Mouse (Mus musculus) limb, embryonic 10.5 days (tissue): ENCODE data around the gene Disp2. TPM values are rescaled to one million over a fixed set of nuclear protein-coding genes. Genes with fewer than 3 reads are reported as not detected.

Experiments used
- DNase-seq: peaks from one replicate; pipeline ENCODE4 v3.0.0-alpha.2; 2017; ENCODE audit warnings: low spot score
- H3K27ac ChIP-seq: fragments of 300-500 bp; sonication (generic); 2 replicates; pipeline ENCODE4 v1.5.1; 2016; ENCODE audit warnings: mild to moderate bottlenecking
- H3K27me3 ChIP-seq: fragments of 300-500 bp; sonication (generic); 2 replicates; pipeline ENCODE4 v1.6.1; 2016; ENCODE audit warnings: low read depth, mild to moderate bottlenecking; ENCODE audit not compliant: poor library complexity, severe bottlenecking
- H3K36me3 ChIP-seq: fragments of 300-500 bp; sonication (generic); 2 replicates; pipeline ENCODE4 v1.6.1; 2016; ENCODE audit warnings: mild to moderate bottlenecking, moderate library complexity
- H3K4me1 ChIP-seq: fragments of 300-500 bp; sonication (generic); 2 replicates; pipeline ENCODE4 v1.6.1; 2016
- H3K4me3 ChIP-seq: fragments of 300-500 bp; sonication (generic); 2 replicates; pipeline ENCODE4 v1.5.1; 2016; ENCODE audit warnings: mild to moderate bottlenecking, moderate library complexity
- H3K9me3 ChIP-seq: fragments of 300-500 bp; sonication (generic); replicated peaks from 2 replicates; pipeline ENCODE4 v1.6.1; 2016; ENCODE audit warnings: mild to moderate bottlenecking
- WGBS: fragments of 180-500 bp; shearing (Covaris S2); methylation state at CpG from one replicate; pipeline ENCODE4 v1.1.7; 2016; 5-methylcytosine and 5-hydroxymethylcytosine counted together
- polyA plus RNA-seq: library from polyadenylated mRNA; unstranded; fragments of >200 nt; fragmentation: Nextera tagmentation; extraction: Ambion mirVana; gene quantifications from 2 replicates; pipeline ENCODE4 v1.2.1, GENCODE M21; 2016

Disp2 gene
- polyA plus RNA-seq, 1 experiment from 2014 or later: 0.04 TPM

GRCm38 (mm10) chr2:118747301-118747960 lies 32.1 kb upstream of the Disp2 start:
- H3K4me1 ChIP-seq: peaks cover 59% of the 10 kb centered on the region
- no peak overlapping the region for H3K27ac ChIP-seq
- WGBS: 46% methylated on average over 10 of the region's 10 CpGs
- H3K27me3 ChIP-seq: peaks cover 57% of the 10 kb centered on the region
- 0 out of 2 replicates have a peak, but pooled peaks cover 4% of the 10 kb centered on the region for H3K36me3 ChIP-seq
- DNase-seq: no peak
- peak overlapping the region; percentile 90 for H3K4me3 ChIP-seq
- H3K9me3 ChIP-seq: no peaks in the 10 kb centered on the region

- H3K9me3 ChIP-seq: no peaks in the 10 kb centered on the region
- DNase-seq: no peak
- H3K4me1 ChIP-seq: peaks cover 61% of the 10 kb centered on the region
- 51% methylated on average over 10 of the region's 10 CpGs for WGBS
- H3K27me3 ChIP-seq: peaks cover 40% of the 10 kb centered on the region
- peak overlapping the region; percentile 46; the same call in 1 of the 2 replicates for H3K27ac ChIP-seq
- 0 out of 2 replicates have a peak, but pooled peaks cover 4% of the 10 kb centered on the region for H3K36me3 ChIP-seq
- H3K4me3 ChIP-seq: no peak overlapping the region
These were observed 30.1 kb upstream of the Disp2 start for GRCm38 (mm10) chr2:118749341-118749884.

- peaks cover 31% of the 10 kb centered on the region for H3K27me3 ChIP-seq
- 86% methylated on average over 8 of the region's 8 CpGs for WGBS
- 0 out of 2 replicates have a peak, but pooled peaks cover 4% of the 10 kb centered on the region for H3K36me3 ChIP-seq
These were observed 29.0 kb upstream of the Disp2 start for GRCm38 (mm10) chr2:118750476-118750875.

GRCm38 (mm10) chr2:118751896-118752791 lies 27.4 kb upstream of the Disp2 start:
- no peak overlapping the region for H3K4me3 ChIP-seq
- no peak for DNase-seq
- 63% methylated on average over 16 of the region's 16 CpGs for WGBS
- H3K4me1 ChIP-seq: peaks cover 38% of the 10 kb centered on the region
- H3K27me3 ChIP-seq: peaks cover 29% of the 10 kb centered on the region
- peak overlapping the region; percentile 21; the same call in 1 of the 2 replicates for H3K27ac ChIP-seq
- H3K36me3 ChIP-seq: 0 out of 2 replicates have a peak, but pooled peaks cover 4% of the 10 kb centered on the region
- no peaks in the 10 kb centered on the region for H3K9me3 ChIP-seq

More at GRCm38 (mm10) chr2:118750476-118750875, 29.0 kb upstream of the Disp2 start:
- DNase-seq: no peak
- Histone ChIP-seq H3K9me3 (no peaks in the 10 kb centered on the region), H3K27ac (no peak overlapping the region), H3K4me1 (peaks cover 50% of the 10 kb centered on the region), H3K4me3 (no peak overlapping the region)

- no peak overlapping the region for H3K4me3 ChIP-seq
- peak overlapping the region; percentile 21; the same call in 1 of the 2 replicates for H3K27ac ChIP-seq
- H3K27me3 ChIP-seq: peaks cover 29% of the 10 kb centered on the region
- WGBS: 69% methylated on average over 4 of the region's 4 CpGs
- peaks cover 33% of the 10 kb centered on the region for H3K4me1 ChIP-seq
- H3K9me3 ChIP-seq: no peaks in the 10 kb centered on the region
- H3K36me3 ChIP-seq: 0 out of 2 replicates have a peak, but pooled peaks cover 4% of the 10 kb centered on the region
- DNase-seq: no peak
These were observed 26.8 kb upstream of the Disp2 start for GRCm38 (mm10) chr2:118752792-118753108.

GRCm38 (mm10) chr2:118754143-118754542 lies 25.4 kb upstream of the Disp2 start:
- DNase-seq: no peak
- H3K4me3 ChIP-seq: no peak overlapping the region
- H3K36me3 ChIP-seq: 0 out of 2 replicates have a peak, but pooled peaks cover 4% of the 10 kb centered on the region
- WGBS: 91% methylated on average over 5 of the region's 5 CpGs
- H3K27ac ChIP-seq: no peak overlapping the region
- no peaks in the 10 kb centered on the region for H3K9me3 ChIP-seq
- H3K27me3 ChIP-seq: peaks cover 31% of the 10 kb centered on the region
- peaks cover 29% of the 10 kb centered on the region for H3K4me1 ChIP-seq

GRCm38 (mm10) chr2:118755407-118755806 lies 24.1 kb upstream of the Disp2 start:
- H3K27ac ChIP-seq: no peak overlapping the region
- H3K27me3 ChIP-seq: peaks cover 38% of the 10 kb centered on the region
- peaks cover 21% of the 10 kb centered on the region for H3K4me1 ChIP-seq
- DNase-seq: no peak
- no peaks in the 10 kb centered on the region for H3K9me3 ChIP-seq
- 86% methylated on average over 6 of the region's 6 CpGs for whole genome bisulfite sequencing
- H3K4me3 ChIP-seq: no peak overlapping the region
- no peaks in the 10 kb centered on the region for H3K36me3 ChIP-seq

- H3K4me1 ChIP-seq: peaks cover 19% of the 10 kb centered on the region
These were observed 23.4 kb upstream of the Disp2 start for GRCm38 (mm10) chr2:118756103-118756502.

GRCm38 (mm10) chr2:118759828-118760227 lies 19.7 kb upstream of the Disp2 start:
- Histone ChIP-seq H3K36me3 (0 out of 2 replicates have a peak, but pooled peaks cover 4% of the 10 kb centered on the region), H3K27me3 (peaks cover 79% of the 10 kb centered on the region), H3K27ac (no peak overlapping the region), H3K9me3 (no peaks in the 10 kb centered on the region), H3K4me1 (peaks cover 34% of the 10 kb centered on the region), H3K4me3 (no peak overlapping the region)
- DNase-seq: peak; percentile 73
- WGBS: 11% methylated on average over 8 of the region's 8 CpGs

More at GRCm38 (mm10) chr2:118756103-118756502, 23.4 kb upstream of the Disp2 start:
- Histone ChIP-seq H3K27me3 (peaks cover 45% of the 10 kb centered on the region), H3K27ac (no peak overlapping the region), H3K36me3 (no peaks in the 10 kb centered on the region), H3K4me3 (no peak overlapping the region), H3K9me3 (no peaks in the 10 kb centered on the region)
- DNase-seq: no peak
- WGBS: 81% methylated on average over 4 of the region's 4 CpGs

GRCm38 (mm10) chr2:118760311-118761025 lies 19.1 kb upstream of the Disp2 start:
- 80% methylated on average over 11 of the region's 11 CpGs for WGBS
- no peak overlapping the region for H3K27ac ChIP-seq
- DNase-seq: no peak
- H3K9me3 ChIP-seq: no peaks in the 10 kb centered on the region
- H3K36me3 ChIP-seq: 0 out of 2 replicates have a peak, but pooled peaks cover 4% of the 10 kb centered on the region
- no peak overlapping the region for H3K4me3 ChIP-seq
- H3K4me1 ChIP-seq: peaks cover 34% of the 10 kb centered on the region
- H3K27me3 ChIP-seq: peaks cover 79% of the 10 kb centered on the region

GRCm38 (mm10) chr2:118761358-118761757 lies 18.2 kb upstream of the Disp2 start:
- Histone ChIP-seq H3K4me3 (no peak overlapping the region), H3K27ac (0 out of 2 replicates have a peak overlapping the region, but pooled peaks have one; percentile 64), H3K9me3 (no peaks in the 10 kb centered on the region), H3K27me3 (peaks cover 79% of the 10 kb centered on the region), H3K4me1 (peaks cover 34% of the 10 kb centered on the region), H3K36me3 (0 out of 2 replicates have a peak, but pooled peaks cover 4% of the 10 kb centered on the region)
- 85% methylated on average over 12 of the region's 12 CpGs for WGBS
- DNase-seq: no peak
